Mouse (Mus musculus) embryo, embryonic 10 days (tissue): ENCODE measurements around the gene Tmcc1.
A peak's percentile ranks its signal among the peaks of the same experiment; 100 is the strongest.
"Not testable (repeated sequence)": the region's sequence is repeated elsewhere in the genome, so short reads cannot be mapped to it uniquely, and the experiment has no call there.

Experiments
- DNase-seq: peaks from one replicate; pipeline ENCODE4 v3.0.0-alpha.2; 2015; ENCODE audit warnings: low spot score

Tmcc1 gene

GRCm38 (mm10) chr6:116193394-116194393 is at the start of gene Tmcc1:
Gene Tmcc1, minus strand, starts transcription at chr6:116193486.
- peak; percentile 98 for DNase-seq

GRCm38 (mm10) chr6:116240371-116240770 is 47.1 kb upstream of the Tmcc1 start:
- no peak for DNase-seq

GRCm38 (mm10) chr6:116238083-116238482 is 44.8 kb upstream of the Tmcc1 start:
- no peak for DNase-seq

- DNase-seq: no peak
Measured at GRCm38 (mm10) chr6:116235336-116235735, 42.0 kb upstream of the Tmcc1 start.

GRCm38 (mm10) chr6:116234821-116235220 is 41.5 kb upstream of the Tmcc1 start:
- not testable (repeated sequence) for DNase-seq

GRCm38 (mm10) chr6:116228785-116229525 is 35.7 kb upstream of the Tmcc1 start:
- DNase-seq: peak; percentile 79

GRCm38 (mm10) chr6:116227767-116228166 is 34.5 kb upstream of the Tmcc1 start:
- DNase-seq: no peak

- peak; percentile 100 for DNase-seq
Measured at GRCm38 (mm10) chr6:116207729-116208534, 14.6 kb upstream of the Tmcc1 start, which contains the start of gene Washc2. Gene Washc2, plus strand, starts transcription at chr6:116208038.

GRCm38 (mm10) chr6:116199682-116200081 is 6.4 kb upstream of the Tmcc1 start:
- DNase-seq: no peak

- peak; percentile 43 for DNase-seq
Measured at GRCm38 (mm10) chr6:116198173-116198572, 4.9 kb upstream of the Tmcc1 start.

GRCm38 (mm10) chr6:116195811-116196210 is 2.5 kb upstream of the Tmcc1 start:
- no peak for DNase-seq

- DNase-seq: peak; percentile 61
Measured at GRCm38 (mm10) chr6:116192809-116193311, 426 bp downstream of the Tmcc1 start.

GRCm38 (mm10) chr6:116189417-116189816 is 3.9 kb downstream of the Tmcc1 start:
- DNase-seq: no peak

GRCm38 (mm10) chr6:116186485-116186884 is 6.8 kb downstream of the Tmcc1 start:
- no peak for DNase-seq

GRCm38 (mm10) chr6:116183509-116183908 is 9.8 kb downstream of the Tmcc1 start:
- no peak for DNase-seq

- no peak for DNase-seq
Measured at GRCm38 (mm10) chr6:116180731-116181130, 12.6 kb downstream of the Tmcc1 start.

GRCm38 (mm10) chr6:116178376-116178775 is 14.9 kb downstream of the Tmcc1 start:
- no peak for DNase-seq

- not testable (repeated sequence) for DNase-seq
Measured at GRCm38 (mm10) chr6:116173511-116174099, 19.7 kb downstream of the Tmcc1 start.

GRCm38 (mm10) chr6:116166383-116166782 is 26.9 kb downstream of the Tmcc1 start:
- DNase-seq: no peak

- DNase-seq: peak; percentile 45
Measured at GRCm38 (mm10) chr6:116154854-116155624, 38.2 kb downstream of the Tmcc1 start.
